Mouse (Mus musculus) lung, adult 2 months (tissue): ENCODE measurements around the gene Zfp174.

Experiments
- CTCF ChIP-seq: fragments of 200-500 bp; IDR thresholded peaks from 2 replicates; pipeline ENCODE4 v1.5.1; 2011; ENCODE audit warnings: mild to moderate bottlenecking, low read length, control low read depth; ENCODE audit not compliant: insufficient read depth
- POLR2A ChIP-seq: fragments of 200-500 bp; IDR thresholded peaks from 2 replicates; pipeline ENCODE4 v1.6.1; 2011; ENCODE audit warnings: low read depth, mild to moderate bottlenecking, control low read depth, low read length, borderline replicate concordance; ENCODE audit errors: extremely low read depth

GRCm38 (mm10) chr16:3808176-3808575, 38.9 kb upstream of the Zfp174 start:
- no peak for TF ChIP-seq CTCF
- no peak for TF ChIP-seq POLR2A
